Mouse (Mus musculus) heart, embryonic 11.5 days (tissue): Measurements from ENCODE around the gene Ptpn5. TPM values are rescaled to one million over a fixed set of nuclear protein-coding genes. Genes with fewer than 3 reads are reported as not detected.

Experiments
- ATAC-seq: fragments of 200-750 bp; cut with Nextera tagmentation; replicated peaks from 2 replicates; pipeline ENCODE4 v1.8.0; 2017; ENCODE audit warnings: moderate library complexity; ENCODE audit not compliant: insufficient number of reproducible peaks, low FRiP score, low TSS enrichment
- H3K27ac ChIP-seq: fragments of 300-500 bp; sonication (generic); 2 replicates; pipeline ENCODE4 v1.5.1; 2014; ENCODE audit warnings: mild to moderate bottlenecking, low read depth, low read length
- H3K27me3 ChIP-seq: fragments of 300-500 bp; sonication (generic); 2 replicates; pipeline ENCODE4 v1.6.1; 2014; ENCODE audit warnings: mild to moderate bottlenecking, low read length, mixed read lengths; ENCODE audit not compliant: control insufficient read depth, insufficient read depth
- H3K36me3 ChIP-seq: fragments of 300-500 bp; sonication (generic); 2 replicates; pipeline ENCODE4 v1.6.1; 2014; ENCODE audit warnings: mild to moderate bottlenecking, low read length, moderate library complexity, mixed read lengths; ENCODE audit not compliant: control insufficient read depth, insufficient read depth
- H3K4me1 ChIP-seq: fragments of 300-500 bp; sonication (generic); 2 replicates; pipeline ENCODE4 v1.6.1; 2014; ENCODE audit warnings: low read length; ENCODE audit not compliant: control insufficient read depth, insufficient read depth
- H3K4me2 ChIP-seq: fragments of 300-500 bp; sonication (generic); 2 replicates; pipeline ENCODE4 v1.6.1; 2014; ENCODE audit warnings: mild to moderate bottlenecking, moderate library complexity
- H3K4me3 ChIP-seq: fragments of 300-500 bp; sonication (generic); 2 replicates; pipeline ENCODE4 v1.5.1; 2014; ENCODE audit warnings: low read depth, low read length
- H3K9ac ChIP-seq: fragments of 300-500 bp; sonication (generic); 2 replicates; pipeline ENCODE4 v1.6.1; 2014; ENCODE audit warnings: mild to moderate bottlenecking, low read depth, low read length, moderate library complexity
- H3K9me3 ChIP-seq: fragments of 300-500 bp; sonication (generic); replicated peaks from 2 replicates; pipeline ENCODE4 v1.6.1; 2016; ENCODE audit warnings: low read length; ENCODE audit not compliant: control insufficient read depth
- WGBS: fragments of 180-500 bp; shearing (Covaris S2); extraction: QIAGEN DNeasy Blood & Tissue Kit; methylation state at CpG from one replicate; pipeline ENCODE4 v1.1.7; 2014; ENCODE audit not compliant: insufficient replicate concordance; 5-methylcytosine and 5-hydroxymethylcytosine counted together
- polyA plus RNA-seq: library from polyadenylated mRNA; unstranded; fragments of >200 nt; fragmentation: Nextera tagmentation; extraction: Ambion mirVana; gene quantifications from 2 replicates; pipeline ENCODE4 v1.2.1, GENCODE M21; 2014

Gene Ptpn5
- polyA plus RNA-seq, 1 experiment from 2014 or later: 0.07 TPM

DNA sequence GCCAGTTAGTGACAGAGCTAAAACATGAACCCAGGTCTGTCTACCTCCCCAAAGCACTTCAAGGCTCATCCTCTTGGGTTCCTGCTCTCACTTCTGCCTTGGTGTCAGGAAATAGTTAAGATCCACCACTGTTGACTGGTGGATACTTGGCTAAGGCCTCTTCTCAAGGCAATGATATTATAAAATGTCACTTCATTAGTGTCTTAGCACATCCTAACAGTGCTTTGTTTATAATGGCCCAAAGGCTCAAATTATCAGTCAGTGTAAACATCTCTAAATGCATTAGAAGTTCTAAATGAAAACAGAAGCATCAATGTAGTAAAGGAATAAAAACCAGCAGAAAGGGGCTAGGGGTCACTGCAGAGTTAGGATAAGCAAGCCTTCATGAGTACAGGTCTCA is 26.5 kb downstream of the Ptpn5 start:
- Histone ChIP-seq H3K27me3 (no peaks in the 10 kb centered on the region), H3K9me3 (no peaks in the 10 kb centered on the region), H3K36me3 (no peaks in the 10 kb centered on the region), H3K27ac (no peak overlapping the region), H3K4me3 (no peak overlapping the region), H3K4me1 (no peaks in the 10 kb centered on the region), H3K9ac (no peak overlapping the region), H3K4me2 (no peak overlapping the region)
- no peak for ATAC-seq

DNA sequence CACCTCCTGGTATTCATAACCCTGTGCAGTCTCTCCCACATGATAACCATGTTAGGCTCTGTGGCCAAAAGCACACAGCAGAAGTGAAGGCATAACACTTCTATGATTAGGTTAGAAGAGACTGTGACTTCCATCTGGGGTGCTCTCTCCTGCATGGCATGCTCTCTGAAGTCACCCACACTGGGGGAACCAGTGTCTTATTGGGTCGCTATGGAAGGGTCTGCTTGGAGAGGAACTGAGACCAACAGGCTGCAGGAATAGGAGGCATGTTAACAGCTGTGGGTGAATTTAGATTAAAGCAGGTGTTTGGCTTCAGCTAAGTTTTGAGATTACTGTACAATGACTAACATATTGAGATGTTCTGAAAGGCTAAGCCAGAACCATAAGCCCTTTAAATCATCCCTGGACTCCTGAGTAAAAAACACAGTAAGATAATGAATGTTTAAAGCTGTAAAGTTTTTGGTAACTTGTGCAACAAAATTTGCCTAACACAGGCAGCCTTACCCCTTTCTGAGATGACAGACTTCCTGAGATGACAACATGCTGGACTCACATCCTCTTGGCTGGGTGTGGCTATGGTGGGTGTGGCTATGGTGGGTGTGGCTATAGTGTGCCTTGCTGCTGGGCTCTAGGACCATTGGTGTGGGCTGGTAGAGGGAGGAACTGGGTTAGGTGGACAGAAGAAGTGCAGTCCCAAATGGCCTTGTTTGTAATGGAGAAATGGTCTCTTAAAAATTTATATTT is 29.6 kb downstream of the Ptpn5 start:
- 59% methylated on average over 1 of the region's 1 CpGs for WGBS

DNA sequence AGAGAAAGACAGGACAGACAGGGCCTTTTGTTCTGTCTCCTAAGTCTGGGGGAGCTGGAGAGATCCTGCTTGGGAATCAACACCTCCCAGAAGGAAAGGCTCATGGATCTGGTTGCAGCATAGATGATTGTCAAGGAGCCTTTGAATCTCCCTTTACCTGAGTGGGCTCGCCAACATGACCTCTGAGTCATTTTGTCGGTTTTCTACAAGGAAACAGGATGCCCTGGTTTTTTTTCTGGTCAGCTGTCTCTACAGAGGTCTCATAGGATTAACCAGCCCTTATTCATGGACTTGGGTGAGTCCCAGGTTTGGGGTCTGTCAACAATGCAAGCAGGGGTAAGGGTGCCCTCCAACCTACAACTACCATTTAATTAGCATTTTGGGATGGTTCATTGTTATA is 30.5 kb downstream of the Ptpn5 start:
- no peaks in the 10 kb centered on the region for H3K4me1 ChIP-seq
- peaks cover 2% of the 10 kb centered on the region; the same call in 1 of the 2 replicates for H3K27me3 ChIP-seq
- no peak overlapping the region for H3K27ac ChIP-seq
- no peaks in the 10 kb centered on the region for H3K36me3 ChIP-seq
- H3K9me3 ChIP-seq: no peaks in the 10 kb centered on the region
- H3K4me2 ChIP-seq: no peak overlapping the region
- no peak overlapping the region for H3K4me3 ChIP-seq
- H3K9ac ChIP-seq: no peak overlapping the region
- no peak for ATAC-seq
- WGBS: 60% methylated on average over 2 of the region's 2 CpGs

More for the DNA sequence above, 29.6 kb downstream of the Ptpn5 start:
- Histone ChIP-seq H3K27me3 (no peaks in the 10 kb centered on the region), H3K4me1 (no peaks in the 10 kb centered on the region), H3K27ac (no peak overlapping the region), H3K36me3 (no peaks in the 10 kb centered on the region), H3K9me3 (no peaks in the 10 kb centered on the region), H3K9ac (no peak overlapping the region), H3K4me3 (no peak overlapping the region), H3K4me2 (no peak overlapping the region)
- no peak for ATAC-seq

DNA sequence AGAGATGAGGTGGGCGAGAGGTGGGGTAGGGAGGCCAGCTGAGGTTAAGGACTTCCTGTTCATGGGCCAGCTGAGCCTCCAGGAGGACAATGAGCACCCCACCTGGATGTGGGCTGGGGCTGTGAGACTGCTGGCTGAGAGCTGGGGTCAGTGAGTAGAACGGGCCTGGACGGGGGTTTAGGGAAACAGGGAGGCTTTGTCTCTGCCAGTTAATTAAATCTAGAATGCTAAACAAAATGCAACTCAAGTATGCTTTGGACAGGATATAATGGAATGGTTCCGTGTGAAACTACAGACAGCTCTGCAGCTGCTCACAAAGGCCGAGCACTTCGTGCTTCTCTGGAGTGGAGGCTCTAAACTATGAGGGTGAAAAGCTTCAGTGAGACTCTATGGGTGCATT is 32.9 kb downstream of the Ptpn5 start:
- H3K4me2 ChIP-seq: no peak overlapping the region
- ATAC-seq: no peak
- no peak overlapping the region for H3K4me3 ChIP-seq
- H3K9me3 ChIP-seq: no peaks in the 10 kb centered on the region
- no peaks in the 10 kb centered on the region for H3K4me1 ChIP-seq
- H3K9ac ChIP-seq: no peak overlapping the region
- WGBS: 66% methylated on average over 6 of the region's 6 CpGs
- no peak overlapping the region for H3K27ac ChIP-seq
- peaks cover 2% of the 10 kb centered on the region; the same call in 1 of the 2 replicates for H3K27me3 ChIP-seq
- H3K36me3 ChIP-seq: no peaks in the 10 kb centered on the region

DNA sequence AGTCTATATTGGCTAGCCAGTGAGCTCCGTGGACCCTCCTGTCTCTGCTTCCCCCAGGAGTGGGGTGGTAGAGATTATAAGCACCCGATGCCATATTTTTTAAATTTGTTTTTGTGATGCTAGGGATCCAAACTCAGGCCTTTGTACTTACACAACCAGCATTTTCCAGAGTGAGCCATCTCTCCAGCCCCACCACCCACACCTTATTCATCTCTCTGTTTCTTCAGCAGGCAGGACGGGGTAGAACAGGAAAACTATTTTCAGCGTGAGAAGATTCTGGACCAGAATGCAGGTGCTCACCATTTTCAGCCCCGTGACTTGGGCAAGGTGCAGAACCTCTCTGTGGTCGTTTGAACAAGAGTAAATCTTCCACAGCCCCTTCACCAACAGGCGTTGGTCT is 34.2 kb downstream of the Ptpn5 start:
- 73% methylated on average over 7 of the region's 7 CpGs for WGBS
- Histone ChIP-seq H3K36me3 (no peaks in the 10 kb centered on the region), H3K27ac (no peak overlapping the region), H3K9ac (no peak overlapping the region), H3K9me3 (no peaks in the 10 kb centered on the region), H3K27me3 (peaks cover 2% of the 10 kb centered on the region; the same call in 1 of the 2 replicates), H3K4me2 (no peak overlapping the region), H3K4me1 (no peaks in the 10 kb centered on the region), H3K4me3 (no peak overlapping the region)
- no peak for ATAC-seq

DNA sequence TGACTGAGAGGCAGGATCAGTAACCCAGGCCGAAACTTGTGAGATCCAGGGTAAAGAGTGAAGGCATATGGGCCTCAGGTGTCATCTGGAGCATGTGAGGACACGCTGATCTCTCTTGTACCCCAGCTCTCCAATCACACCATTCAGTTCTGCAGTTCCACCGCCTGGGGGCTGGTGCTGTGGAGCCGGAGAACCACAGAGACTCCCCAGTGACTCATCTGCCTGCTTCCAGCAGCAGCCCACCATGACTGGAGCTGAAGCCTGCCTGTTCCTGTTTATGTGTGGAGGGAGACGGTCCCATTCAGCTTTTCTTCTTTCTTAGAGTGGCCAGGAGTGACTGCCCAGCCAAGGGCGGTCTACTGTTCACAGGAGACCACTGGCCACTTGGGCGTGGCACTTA is 35.4 kb downstream of the Ptpn5 start:
- ATAC-seq: no peak
- Histone ChIP-seq H3K27ac (no peak overlapping the region), H3K4me2 (no peak overlapping the region), H3K9me3 (no peaks in the 10 kb centered on the region), H3K27me3 (peaks cover 5% of the 10 kb centered on the region; the same call in 1 of the 2 replicates), H3K9ac (no peak overlapping the region), H3K36me3 (no peaks in the 10 kb centered on the region), H3K4me1 (no peaks in the 10 kb centered on the region), H3K4me3 (no peak overlapping the region)
- whole genome bisulfite sequencing: 53% methylated on average over 7 of the region's 7 CpGs

DNA sequence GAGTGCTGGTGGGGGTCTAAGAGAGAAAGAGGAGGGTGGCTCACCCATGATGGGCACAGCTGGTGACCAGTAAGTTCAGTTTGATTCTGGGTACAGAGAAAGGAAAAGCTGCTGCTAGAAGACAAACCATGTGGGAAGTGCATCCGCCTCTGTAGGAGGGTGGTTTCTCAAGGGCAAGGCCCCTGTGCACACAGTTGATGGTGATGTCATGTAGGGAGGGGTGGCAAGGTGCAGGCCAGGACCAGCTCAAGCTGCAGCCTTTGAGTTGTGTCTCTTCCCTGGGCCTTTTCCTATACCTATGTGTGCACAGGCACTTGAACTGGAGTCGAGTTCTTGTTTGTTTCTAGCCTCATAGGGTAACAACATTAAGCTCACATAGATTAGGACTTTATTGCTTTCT is 38.5 kb downstream of the Ptpn5 start:
- Histone ChIP-seq H3K9ac (no peak overlapping the region), H3K4me3 (no peak overlapping the region), H3K4me1 (no peaks in the 10 kb centered on the region), H3K9me3 (0 out of 2 replicates have a peak, but pooled peaks cover 2% of the 10 kb centered on the region), H3K4me2 (no peak overlapping the region), H3K27ac (no peak overlapping the region), H3K36me3 (no peaks in the 10 kb centered on the region), H3K27me3 (peaks cover 5% of the 10 kb centered on the region; the same call in 1 of the 2 replicates)
- no peak for ATAC-seq
- 59% methylated on average over 2 of the region's 2 CpGs for WGBS

DNA sequence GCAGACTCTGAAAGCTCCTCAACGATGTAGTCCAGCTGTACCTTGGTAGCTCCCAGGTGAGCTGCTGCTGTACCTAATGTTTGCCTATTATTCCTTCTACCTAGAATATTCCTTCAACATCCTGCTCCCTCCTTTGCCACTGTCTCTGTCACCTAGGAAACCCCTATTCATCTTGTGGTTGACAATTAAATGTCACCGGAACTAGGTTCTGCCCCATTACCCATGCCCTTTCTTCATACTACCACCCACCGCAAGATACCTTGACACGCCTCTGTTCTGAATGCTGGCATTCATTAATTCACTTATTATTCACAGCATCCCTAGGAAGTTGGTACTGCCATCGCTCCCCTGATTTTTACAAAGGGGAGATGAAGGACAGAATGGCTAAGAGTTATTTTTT is 39.5 kb downstream of the Ptpn5 start:
- Histone ChIP-seq H3K27ac (no peak overlapping the region), H3K9ac (no peak overlapping the region), H3K9me3 (0 out of 2 replicates have a peak, but pooled peaks cover 2% of the 10 kb centered on the region), H3K27me3 (peaks cover 5% of the 10 kb centered on the region; the same call in 1 of the 2 replicates), H3K4me2 (no peak overlapping the region), H3K4me1 (no peaks in the 10 kb centered on the region), H3K4me3 (no peak overlapping the region), H3K36me3 (no peaks in the 10 kb centered on the region)
- 85% methylated on average over 5 of the region's 5 CpGs for WGBS
- no peak for ATAC-seq

DNA sequence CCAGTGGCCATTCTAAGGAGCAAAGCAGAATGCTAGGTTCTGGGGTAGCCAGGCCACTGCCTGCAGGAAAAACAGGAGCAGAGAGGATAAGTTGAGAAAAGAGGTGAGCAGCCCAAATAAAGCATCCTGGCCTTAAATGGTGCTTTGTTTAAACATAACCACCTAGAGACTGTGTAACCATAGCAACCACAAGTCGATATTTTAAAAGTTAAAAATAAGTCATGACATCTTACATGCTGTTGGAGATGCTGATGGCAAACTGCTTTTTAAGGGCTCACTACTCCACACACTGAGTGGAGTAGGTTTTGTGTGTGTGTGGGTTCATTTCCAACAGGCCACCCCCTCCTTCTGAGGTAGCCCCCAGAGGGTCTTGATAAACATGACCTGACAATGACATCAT is 48.4 kb downstream of the Ptpn5 start:
- no peak for ATAC-seq
- no peaks in the 10 kb centered on the region for H3K27me3 ChIP-seq
- H3K36me3 ChIP-seq: no peaks in the 10 kb centered on the region
- WGBS: 58% methylated on average over 1 of the region's 1 CpGs
- H3K9ac ChIP-seq: no peak overlapping the region
- no peaks in the 10 kb centered on the region for H3K9me3 ChIP-seq
- no peak overlapping the region for H3K4me3 ChIP-seq
- H3K27ac ChIP-seq: no peak overlapping the region
- no peak overlapping the region for H3K4me2 ChIP-seq
- no peaks in the 10 kb centered on the region for H3K4me1 ChIP-seq
